Mouse (Mus musculus) mammary gland, adult 2 months (tissue): ENCODE results near the gene Exoc1. TPM values are rescaled to one million over a fixed set of nuclear protein-coding genes. Genes with fewer than 3 reads are reported as not detected.

Experiments
- polyA plus RNA-seq: library from polyadenylated mRNA; depleted of rRNA; stranded (reverse); fragments of >200 nt; gene quantifications from 2 replicates; pipeline ENCODE4 v1.2.3, GENCODE M21; 2012; ENCODE audit warnings: low replicate concordance; rRNA removed

Gene Exoc1
- 18.3 and 19.3 TPM in 2 replicates for polyA plus RNA-seq

DNA sequence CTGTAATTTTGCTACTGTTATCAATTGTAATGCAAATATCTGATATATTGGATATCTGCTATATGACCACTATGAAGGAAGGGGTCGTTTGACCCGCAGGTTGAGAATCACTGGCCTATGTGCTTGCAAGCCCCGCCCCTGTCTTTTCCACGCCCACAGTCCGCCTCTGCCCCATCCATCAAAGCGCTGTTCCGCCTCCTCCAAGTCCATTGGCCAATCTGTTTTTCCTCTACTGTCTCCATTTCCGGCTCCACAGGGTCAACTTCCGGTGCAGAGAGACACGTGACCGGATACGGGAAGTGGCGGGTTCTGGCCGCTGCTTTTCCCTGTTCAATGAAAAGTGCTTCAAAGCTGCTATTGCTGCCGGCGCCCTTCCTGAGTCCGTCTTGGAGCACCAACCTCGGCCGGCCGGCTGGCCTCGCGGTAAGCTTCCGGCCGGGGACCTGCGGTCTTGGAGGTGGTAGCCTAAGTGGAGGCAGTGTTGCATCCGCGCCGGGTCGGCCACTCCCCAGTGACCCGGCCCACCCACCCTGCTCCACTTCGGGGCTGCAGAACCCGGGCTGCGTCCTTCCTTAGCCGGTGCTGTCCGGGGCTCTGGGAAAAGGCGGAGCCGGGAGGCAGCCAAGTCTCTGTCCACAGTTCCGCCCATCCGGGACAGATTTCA lies at the start of gene Exoc1:
TSS of gene Exoc1 (plus strand) at position 272 of the 664 bp plus-strand sequence.

DNA sequence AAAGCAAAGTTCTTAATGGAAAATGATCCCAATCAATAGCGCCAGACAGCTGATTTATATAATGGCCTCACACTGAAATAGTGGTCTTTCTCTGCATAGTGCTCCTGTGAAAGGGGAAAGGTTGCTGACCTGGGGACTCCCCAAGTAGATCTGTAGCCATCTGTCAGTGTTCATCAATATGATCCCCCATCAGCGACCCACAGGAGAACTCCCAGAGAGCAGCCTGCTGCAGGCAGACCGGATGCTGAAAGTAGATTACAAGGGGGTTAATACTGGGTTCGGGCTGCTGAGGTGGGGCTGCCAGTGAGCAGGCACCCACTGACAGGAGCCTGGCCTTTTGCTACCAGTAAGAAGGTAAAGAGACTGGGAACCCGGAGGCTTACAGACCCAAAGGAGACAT lies 45.3 kb upstream of the Exoc1 start, which contains the start of gene Gm7271:
TSS of gene Gm7271 (plus strand) at position 230 of the 400 bp plus-strand sequence.

DNA sequence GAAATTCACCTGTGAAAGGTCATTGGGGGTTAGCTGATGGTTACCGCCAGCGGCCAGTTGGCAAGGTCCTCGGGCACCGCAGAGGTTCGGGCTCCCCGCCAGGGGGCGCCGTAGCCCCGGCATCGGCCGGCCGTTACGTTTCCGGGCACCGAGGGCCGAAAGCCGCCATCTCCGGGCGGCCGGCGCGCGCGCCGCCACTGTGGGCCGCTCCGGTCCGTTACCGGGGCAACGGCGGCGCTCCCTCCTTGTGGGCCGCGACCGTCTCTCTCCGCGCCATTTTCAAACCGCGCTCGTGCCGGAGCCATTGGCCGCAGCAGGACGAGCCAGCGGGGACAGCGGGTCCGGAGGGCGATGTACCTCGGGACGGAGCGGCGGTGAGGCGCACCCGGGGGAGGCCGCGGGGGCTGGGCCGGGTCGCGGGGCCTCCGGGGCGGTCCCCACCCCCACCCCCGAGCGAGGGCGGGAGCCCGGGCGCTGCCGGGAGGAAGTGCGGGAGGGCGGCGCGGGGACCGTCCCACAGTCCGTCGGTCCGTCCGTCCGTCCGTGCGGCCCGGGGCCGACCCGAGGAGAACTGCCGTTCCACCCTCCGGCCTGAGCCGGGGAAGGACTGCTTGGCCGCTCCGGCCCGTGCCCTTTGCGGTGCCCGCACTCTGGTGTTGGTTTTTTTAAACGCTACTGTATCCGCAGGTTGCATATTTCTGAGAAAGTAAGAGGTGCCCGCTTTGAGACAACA lies 59.6 kb downstream of the Exoc1 start, which contains the start of gene Cep135:
TSS of gene Cep135 (plus strand) at position 148 of the 733 bp plus-strand sequence.

Other genes with a start within 250 kb of the Exoc1 start
- 12.5 and 23.7 TPM in 2 replicates for gene Clock, start 224.5 kb upstream of the Exoc1 start, polyA plus RNA-seq
- not detected in 2 replicates for gene Pdcl2, start 198.2 kb upstream of the Exoc1 start, polyA plus RNA-seq
- not detected in 2 replicates for gene Nmu, start 165.5 kb upstream of the Exoc1 start, polyA plus RNA-seq
- 0.24 TPM in 1 of 2 replicates, not detected in the other for gene Gm7271, start 45.3 kb upstream of the Exoc1 start, polyA plus RNA-seq
- gene Cep135, start 59.4 kb downstream of the Exoc1 start, polyA plus RNA-seq, result 0.98 and 1.2 TPM in 2 replicates
- 0.72 and 0.92 TPM in 2 replicates for gene C530008M17Rik, start 127.2 kb downstream of the Exoc1 start, polyA plus RNA-seq